Mouse (Mus musculus): ENCODE measurements around the gene Sh3bgrl2. TPM values are rescaled to one million over a fixed set of nuclear protein-coding genes. Genes with fewer than 3 reads are reported as not detected.

Sh3bgrl2 gene
- total RNA-seq, 1 experiment = 13.3 TPM

- in situ Hi-C loops (cut with MboI; ENCODE audit: low sequenced_read_pairs in 2 of 2, unreplicated experiment in 2 of 2) = no loop called here
- no peaks in the 10 kb centered on the region for H3K9me3 ChIP-seq (ENCODE audit: control insufficient read depth, insufficient read depth, low read depth, low read length)
- no peak overlapping the region for H3K4me3 ChIP-seq (ENCODE audit: insufficient read depth in 1 of 2, low read depth in 1 of 2, low read length in 2 of 2, poor library complexity in 1 of 2, severe bottlenecking in 1 of 2)
- H3K9ac ChIP-seq (ENCODE audit: insufficient read depth, low read depth, low read length, poor library complexity, severe bottlenecking) = no peak overlapping the region
- H3K4me1 ChIP-seq (ENCODE audit: control insufficient read depth in 2 of 2, insufficient read depth in 2 of 2, low read length in 2 of 2, poor library complexity in 1 of 2) = peaks cover 0 to 3% of the 10 kb centered on the region in 2 experiments; a peak in 1 of 4 replicates
- DNase-seq (ENCODE audit: low read depth, low spot score) = no peak
- TF ChIP-seq HCFC1 (IDR thresholded peaks at IDR 0.05; ENCODE audit: borderline replicate concordance, insufficient read depth, low read length) = no peak
- TF ChIP-seq CHD2 (IDR thresholded peaks at IDR 0.05; ENCODE audit: low read depth, low read length) = no peak
- no peak for TF ChIP-seq ZC3H11A (IDR thresholded peaks at IDR 0.05; ENCODE audit: borderline replicate concordance, low read depth, low read length)
- no peak for TF ChIP-seq ZNF384 (IDR thresholded peaks at IDR 0.05; ENCODE audit: low read depth, low read length)
- TF ChIP-seq MAFK (IDR thresholded peaks at IDR 0.05; ENCODE audit: insufficient read depth, low read depth, low read length) = no peak
- H3K27ac ChIP-seq (ENCODE audit: insufficient read depth, low read depth, low read length, poor library complexity, severe bottlenecking) = no peak overlapping the region
- H3K36me3 ChIP-seq (ENCODE audit: control insufficient read depth, insufficient read depth, low read length, poor library complexity, severe bottlenecking) = peaks cover 2% of the 10 kb centered on the region
These were observed 28.5 kb downstream of the Sh3bgrl2 start for GRCm38 (mm10) chr9:83576689-83577057.

GRCm38 (mm10) chr9:83577260-83577659 is 29.1 kb downstream of the Sh3bgrl2 start:
- no peak overlapping the region for H3K27ac ChIP-seq (ENCODE audit: insufficient read depth, low read depth, low read length, poor library complexity, severe bottlenecking)
- H3K9me3 ChIP-seq (ENCODE audit: control insufficient read depth, insufficient read depth, low read depth, low read length) = no peaks in the 10 kb centered on the region
- H3K36me3 ChIP-seq (ENCODE audit: control insufficient read depth, insufficient read depth, low read length, poor library complexity, severe bottlenecking) = peaks cover 2% of the 10 kb centered on the region
- H3K9ac ChIP-seq (ENCODE audit: insufficient read depth, low read depth, low read length, poor library complexity, severe bottlenecking) = no peak overlapping the region
- in situ Hi-C loops (cut with MboI; ENCODE audit: low sequenced_read_pairs in 2 of 2, unreplicated experiment in 2 of 2) = no loop called here
- TF ChIP-seq ZC3H11A (IDR thresholded peaks at IDR 0.05; ENCODE audit: borderline replicate concordance, low read depth, low read length) (no peak), CHD2 (IDR thresholded peaks at IDR 0.05; ENCODE audit: low read depth, low read length) (no peak), HCFC1 (IDR thresholded peaks at IDR 0.05; ENCODE audit: borderline replicate concordance, insufficient read depth, low read length) (no peak), MAFK (IDR thresholded peaks at IDR 0.05; ENCODE audit: insufficient read depth, low read depth, low read length) (no peak), ZNF384 (IDR thresholded peaks at IDR 0.05; ENCODE audit: low read depth, low read length) (no peak)
- no peak for DNase-seq (ENCODE audit: low read depth, low spot score)
- H3K4me3 ChIP-seq (ENCODE audit: insufficient read depth in 1 of 2, low read depth in 1 of 2, low read length in 2 of 2, poor library complexity in 1 of 2, severe bottlenecking in 1 of 2) = no peak overlapping the region
- H3K4me1 ChIP-seq (ENCODE audit: control insufficient read depth in 2 of 2, insufficient read depth in 2 of 2, low read length in 2 of 2, poor library complexity in 1 of 2) = peaks cover 0 to 2% of the 10 kb centered on the region in 2 experiments; a peak in 1 of 4 replicates

GRCm38 (mm10) chr9:83579049-83579448 is 30.9 kb downstream of the Sh3bgrl2 start:
- no peak overlapping the region for H3K4me3 ChIP-seq (ENCODE audit: insufficient read depth in 1 of 2, low read depth in 1 of 2, low read length in 2 of 2, poor library complexity in 1 of 2, severe bottlenecking in 1 of 2)
- no peak overlapping the region for H3K9ac ChIP-seq (ENCODE audit: insufficient read depth, low read depth, low read length, poor library complexity, severe bottlenecking)
- TF ChIP-seq CHD2 (IDR thresholded peaks at IDR 0.05; ENCODE audit: low read depth, low read length) = no peak
- TF ChIP-seq ZNF384 (IDR thresholded peaks at IDR 0.05; ENCODE audit: low read depth, low read length) = no peak
- TF ChIP-seq HCFC1 (IDR thresholded peaks at IDR 0.05; ENCODE audit: borderline replicate concordance, insufficient read depth, low read length) = no peak
- no peak for TF ChIP-seq ZC3H11A (IDR thresholded peaks at IDR 0.05; ENCODE audit: borderline replicate concordance, low read depth, low read length)
- TF ChIP-seq MAFK (IDR thresholded peaks at IDR 0.05; ENCODE audit: insufficient read depth, low read depth, low read length) = no peak
- H3K27ac ChIP-seq (ENCODE audit: insufficient read depth, low read depth, low read length, poor library complexity, severe bottlenecking) = no peak overlapping the region
- H3K36me3 ChIP-seq (ENCODE audit: control insufficient read depth, insufficient read depth, low read length, poor library complexity, severe bottlenecking) = peaks cover 2% of the 10 kb centered on the region
- no peaks in the 10 kb centered on the region for H3K9me3 ChIP-seq (ENCODE audit: control insufficient read depth, insufficient read depth, low read depth, low read length)
- in situ Hi-C loops (cut with MboI; ENCODE audit: low sequenced_read_pairs in 2 of 2, unreplicated experiment in 2 of 2) = no loop called here
- H3K4me1 ChIP-seq (ENCODE audit: control insufficient read depth in 2 of 2, insufficient read depth in 2 of 2, low read length in 2 of 2, poor library complexity in 1 of 2) = no peaks in the 10 kb centered on the region
- no peak for DNase-seq (ENCODE audit: low read depth, low spot score)

GRCm38 (mm10) chr9:83582748-83583147 is 34.6 kb downstream of the Sh3bgrl2 start:
- Histone ChIP-seq H3K4me3 (ENCODE audit: insufficient read depth in 1 of 2, low read depth in 1 of 2, low read length in 2 of 2, poor library complexity in 1 of 2, severe bottlenecking in 1 of 2) (no peak overlapping the region), H3K27ac (ENCODE audit: insufficient read depth, low read depth, low read length, poor library complexity, severe bottlenecking) (no peak overlapping the region), H3K9me3 (ENCODE audit: control insufficient read depth, insufficient read depth, low read depth, low read length) (no peaks in the 10 kb centered on the region), H3K9ac (ENCODE audit: insufficient read depth, low read depth, low read length, poor library complexity, severe bottlenecking) (no peak overlapping the region), H3K36me3 (ENCODE audit: control insufficient read depth, insufficient read depth, low read length, poor library complexity, severe bottlenecking) (peaks cover 2% of the 10 kb centered on the region), H3K4me1 (ENCODE audit: control insufficient read depth in 2 of 2, insufficient read depth in 2 of 2, low read length in 2 of 2, poor library complexity in 1 of 2) (no peaks in the 10 kb centered on the region)
- no peak for DNase-seq (ENCODE audit: low read depth, low spot score)
- in situ Hi-C loops (cut with MboI; ENCODE audit: low sequenced_read_pairs in 2 of 2, unreplicated experiment in 2 of 2) = no loop called here
- no peak for TF ChIP-seq MAFK (IDR thresholded peaks at IDR 0.05; ENCODE audit: insufficient read depth, low read depth, low read length)
- no peak for TF ChIP-seq HCFC1 (IDR thresholded peaks at IDR 0.05; ENCODE audit: borderline replicate concordance, insufficient read depth, low read length)
- TF ChIP-seq ZNF384 (IDR thresholded peaks at IDR 0.05; ENCODE audit: low read depth, low read length) = no peak
- TF ChIP-seq CHD2 (IDR thresholded peaks at IDR 0.05; ENCODE audit: low read depth, low read length) = no peak
- no peak for TF ChIP-seq ZC3H11A (IDR thresholded peaks at IDR 0.05; ENCODE audit: borderline replicate concordance, low read depth, low read length)
